In the genomic region with DNA sequence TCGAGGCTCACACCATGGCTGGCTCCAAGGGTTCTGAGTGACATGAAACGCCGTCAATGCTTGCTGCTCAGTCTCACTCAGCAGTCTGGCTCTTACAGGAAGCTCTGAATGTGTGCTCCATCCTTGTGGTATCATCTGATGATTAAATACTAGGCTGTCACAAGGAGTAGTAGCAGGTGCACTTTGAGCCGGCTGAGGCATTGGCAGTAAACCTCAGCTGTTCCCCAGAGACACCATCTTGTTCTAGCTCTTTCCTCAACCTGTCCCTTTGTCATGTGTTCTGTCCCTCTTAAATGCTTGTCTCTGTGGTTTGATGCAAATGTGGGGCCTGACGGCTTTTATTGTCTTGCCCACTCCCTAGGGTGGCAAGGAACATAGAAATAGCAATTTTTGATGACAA, we compare ENCODE assay signal across 18 mouse cellular contexts.
DNase-seq lines count a peak whose midpoint lies in the region; ATAC-seq and TF ChIP-seq lines count a peak whose summit lies in the region.
"Had no signal": no experiment of that assay in that cellular context is flagged by ENCODE, and none has a peak within 500 bp of the region (broad histone marks: within the 10 kb centered on the region; RNA-seq: fewer than 3 reads in every experiment).

No protein-coding gene starts in this region.

- 69% methylated on average over 5 of the region's 5 CpGs for WGBS in liver, postnatal 0 days (ENCODE audit: insufficient replicate concordance)
- 64% methylated on average over 5 of the region's 5 CpGs for WGBS in liver, embryonic 12.5 days (ENCODE audit: insufficient replicate concordance)

- H3K9me3 ChIP-seq in liver, postnatal 0 days (ENCODE audit: low read length): no peaks in the 10 kb centered on the region
- H3K9me3 ChIP-seq in liver, embryonic 12.5 days (replicated peaks): no peaks in the 10 kb centered on the region
- H3K9me3 ChIP-seq: embryonic facial prominence, embryonic 12.5 days; heart, embryonic 15.5 days; hindbrain, embryonic 10.5 days; neural tube, embryonic 15.5 days had no signal

- ATAC-seq in liver, postnatal 0 days: peak; percentile 48; the same call in 1 of the 2 replicates
- ATAC-seq in liver, embryonic 12.5 days: no peak

- DNase-seq in liver, postnatal 0 days: no peak
- peak; percentile 16 for DNase-seq in c-Kit-positive CD71-negative TER-119-negative erythroid progenitor cells, embryonic 14.5 days (ENCODE audit: low read depth)
- peak; percentile 95 for DNase-seq in splenic B cell, adult 2 months (ENCODE audit: low read depth, low spot score)
- DNase-seq in layer of hippocampus, adult 9-10 months (ENCODE audit: low spot score): no peak
- DNase-seq in left cerebral cortex, adult 11 months (ENCODE audit: low spot score): no peak
- no peak for DNase-seq in cerebellum, postnatal 14 days
- DNase-seq: cerebellum, adult 8-10 months; gastrocnemius, postnatal 10 days; heart, adult 2 months; kidney, adult 18-20 months; kidney, postnatal 10 days had no signal

- H3K4me3 ChIP-seq in liver, postnatal 0 days (ENCODE audit: low read depth, low read length): no peak overlapping the region
- H3K4me3 ChIP-seq in liver, embryonic 12.5 days: no peak overlapping the region
- H3K4me3 ChIP-seq: embryonic facial prominence, embryonic 12.5 days; heart, adult 2 months; heart, embryonic 15.5 days; hindbrain, embryonic 10.5 days; neural tube, embryonic 15.5 days had no signal

- TF ChIP-seq EP300 in liver, postnatal 0 days (IDR thresholded peaks at IDR 0.05; ENCODE audit: low read depth): no peak

- no peak overlapping the region for H3K27ac ChIP-seq in liver, postnatal 0 days (ENCODE audit: low read depth)
- no peak overlapping the region for H3K27ac ChIP-seq in liver, embryonic 12.5 days
- H3K27ac ChIP-seq: embryonic facial prominence, embryonic 12.5 days; heart, adult 2 months; heart, embryonic 15.5 days; hindbrain, embryonic 10.5 days; macrophage; neural tube, embryonic 15.5 days had no signal

- H3K36me3 ChIP-seq in liver, postnatal 0 days (replicated peaks; ENCODE audit: insufficient read depth, low read length): no peaks in the 10 kb centered on the region
- no peaks in the 10 kb centered on the region for H3K36me3 ChIP-seq in liver, embryonic 12.5 days
- no peaks in the 10 kb centered on the region for H3K36me3 ChIP-seq in splenic B cell, adult 2 months (ENCODE audit: control insufficient read depth, insufficient read depth, low read length, poor library complexity, severe bottlenecking)
- H3K36me3 ChIP-seq: embryonic facial prominence, embryonic 12.5 days; heart, embryonic 15.5 days; hindbrain, embryonic 10.5 days; neural tube, embryonic 15.5 days had no signal

- no peak overlapping the region for H3K4me2 ChIP-seq in liver, postnatal 0 days (ENCODE audit: low read depth, low read length)
- no peak overlapping the region for H3K4me2 ChIP-seq in liver, embryonic 12.5 days
- H3K4me2 ChIP-seq: embryonic facial prominence, embryonic 12.5 days; heart, embryonic 15.5 days; midbrain, embryonic 11.5 days; neural tube, embryonic 15.5 days had no signal

- no peak for TF ChIP-seq CTCF in liver, postnatal 0 days (IDR thresholded peaks at IDR 0.05; ENCODE audit: low read depth)

- no peaks in the 10 kb centered on the region for H3K27me3 ChIP-seq in liver, postnatal 0 days (ENCODE audit: insufficient read depth, low read length)
- no peaks in the 10 kb centered on the region for H3K27me3 ChIP-seq in liver, embryonic 12.5 days (replicated peaks)
- no peaks in the 10 kb centered on the region for H3K27me3 ChIP-seq in splenic B cell, adult 2 months (ENCODE audit: control insufficient read depth, insufficient read depth, low read length, poor library complexity, severe bottlenecking)
- H3K27me3 ChIP-seq: embryonic facial prominence, embryonic 12.5 days; heart, embryonic 15.5 days; neural tube, embryonic 15.5 days had no signal

- no peak overlapping the region for H3K9ac ChIP-seq in liver, postnatal 0 days (replicated peaks)
- no peak overlapping the region for H3K9ac ChIP-seq in liver, embryonic 12.5 days
- H3K9ac ChIP-seq: embryonic facial prominence, embryonic 12.5 days; heart, embryonic 15.5 days; neural tube, embryonic 15.5 days had no signal

- H3K4me1 ChIP-seq in liver, postnatal 0 days (ENCODE audit: insufficient read depth): peaks cover 8% of the 10 kb centered on the region; the same call in 1 of the 2 replicates
- H3K4me1 ChIP-seq in liver, embryonic 12.5 days: peaks cover 7% of the 10 kb centered on the region; the same call in 1 of the 2 replicates

Comparison
In these comparisons a context has a peak if more than half of its experiments do, and no peak if none do; other contexts are left out.
1. DNase-seq: peak in c-Kit-positive CD71-negative TER-119-negative erythroid progenitor cells, embryonic 14.5 days (single experiment) and splenic B cell, adult 2 months (single experiment); none in liver, postnatal 0 days (single experiment), layer of hippocampus, adult 9-10 months (single experiment), left cerebral cortex, adult 11 months (single experiment) and cerebellum, postnatal 14 days (0 of 2).